7 mouse cellular contexts compared by ENCODE assay signal in genomic region chr17:32117287-32117871, GRCm38 (mm10). TPM values are rescaled to one million over a fixed set of nuclear protein-coding genes. Genes with fewer than 3 reads are reported as not detected.
A peak's percentile ranks its signal among the peaks of the same experiment; 100 is the strongest.
DNase-seq lines count a peak whose midpoint lies in the region; ATAC-seq and TF ChIP-seq lines count a peak whose summit lies in the region.

No protein-coding gene starts in this region.

- TF ChIP-seq CTCF in MEL (IDR thresholded peaks at IDR 0.05 in 2 of 3, conservative IDR thresholded peaks at IDR 0.05 in 1 of 3; ENCODE audit: control insufficient read depth in 1 of 3, insufficient read depth in 1 of 3, low read depth in 2 of 3, low read length in 3 of 3, poor library complexity in 1 of 3, severe bottlenecking in 1 of 3), result no peak

- no peak overlapping the region for H3K27ac ChIP-seq in MEL (ENCODE audit: control insufficient read depth, low read depth, low read length)
- no peak overlapping the region for H3K27ac ChIP-seq in limb, embryonic 11.5 days (replicated peaks; ENCODE audit: low read depth, low read length)
- no peak overlapping the region for H3K27ac ChIP-seq in neural tube, embryonic 14.5 days (ENCODE audit: low read depth, low read length)

- TF ChIP-seq RAD21 in MEL (IDR thresholded peaks at IDR 0.05; ENCODE audit: low read depth, low read length), result no peak

- H3K36me3 ChIP-seq in MEL (ENCODE audit: control insufficient read depth in 1 of 2, insufficient read depth in 2 of 2, low read length in 2 of 2), result peaks cover 0 to 8% of the 10 kb centered on the region in 2 experiments; a peak in 2 of 4 replicates
- H3K36me3 ChIP-seq in limb, embryonic 11.5 days (ENCODE audit: control insufficient read depth, insufficient read depth, low read length), result peaks cover 7% of the 10 kb centered on the region; the same call in 1 of the 2 replicates
- no peaks in the 10 kb centered on the region for H3K36me3 ChIP-seq in neural tube, embryonic 14.5 days (ENCODE audit: control insufficient read depth, insufficient read depth, low read length)

- no peaks in the 10 kb centered on the region for H3K9me3 ChIP-seq in MEL (replicated peaks; ENCODE audit: insufficient read depth, low read length)
- H3K9me3 ChIP-seq in limb, embryonic 11.5 days (ENCODE audit: control insufficient read depth, low read length), result no peaks in the 10 kb centered on the region
- H3K9me3 ChIP-seq in neural tube, embryonic 14.5 days (ENCODE audit: control insufficient read depth, low read length), result no peaks in the 10 kb centered on the region

- no peaks in the 10 kb centered on the region for H3K27me3 ChIP-seq in MEL (ENCODE audit: control insufficient read depth in 1 of 2, insufficient read depth in 2 of 2, low read length in 2 of 2)
- H3K27me3 ChIP-seq in limb, embryonic 11.5 days (ENCODE audit: control insufficient read depth, insufficient read depth, low read length), result no peaks in the 10 kb centered on the region
- H3K27me3 ChIP-seq in neural tube, embryonic 14.5 days (ENCODE audit: control insufficient read depth, insufficient read depth, low read length), result 0 out of 2 replicates have a peak, but pooled peaks cover 3% of the 10 kb centered on the region

- no peak overlapping the region for H3K4me3 ChIP-seq in MEL (ENCODE audit: control insufficient read depth in 1 of 2, insufficient read depth in 1 of 2, low read depth in 2 of 2, low read length in 2 of 2)
- no peak overlapping the region for H3K4me3 ChIP-seq in limb, embryonic 11.5 days (ENCODE audit: low read depth, low read length)
- no peak overlapping the region for H3K4me3 ChIP-seq in neural tube, embryonic 14.5 days (ENCODE audit: low read depth, low read length)

- peaks cover 29% of the 10 kb centered on the region for H3K79me2 ChIP-seq in MEL (ENCODE audit: control insufficient read depth, insufficient read depth, low read length, poor library complexity)

- H3K4me2 ChIP-seq in limb, embryonic 11.5 days (ENCODE audit: low read depth, severe bottlenecking), result no peak overlapping the region
- no peak overlapping the region for H3K4me2 ChIP-seq in neural tube, embryonic 14.5 days (ENCODE audit: low read depth, low read length)

- H3K9ac ChIP-seq in MEL (ENCODE audit: control insufficient read depth, low read depth, low read length, poor library complexity, severe bottlenecking), result peak overlapping the region; percentile 1; the same call in 1 of the 2 replicates
- H3K9ac ChIP-seq in limb, embryonic 11.5 days (ENCODE audit: low read length), result 0 out of 2 replicates have a peak overlapping the region, but pooled peaks have one; percentile 22
- H3K9ac ChIP-seq in neural tube, embryonic 14.5 days (replicated peaks; ENCODE audit: low read depth, low read length), result no peak overlapping the region

- peaks cover 0 to 31% of the 10 kb centered on the region in 2 experiments; a peak in 3 of 4 replicates for H3K4me1 ChIP-seq in MEL (ENCODE audit: control insufficient read depth in 1 of 2, insufficient read depth in 2 of 2, low read length in 2 of 2)
- H3K4me1 ChIP-seq in limb, embryonic 11.5 days (ENCODE audit: control insufficient read depth, insufficient read depth, low read length), result peaks cover 14% of the 10 kb centered on the region
- peaks cover 7% of the 10 kb centered on the region for H3K4me1 ChIP-seq in neural tube, embryonic 14.5 days (ENCODE audit: control insufficient read depth, insufficient read depth, low read length)

- no peak; the same call in 1 of the 2 replicates for ATAC-seq in limb, embryonic 11.5 days (ENCODE audit: insufficient number of reproducible peaks, low FRiP score, low TSS enrichment, low read depth)
- peak; percentile 25; the same call in 1 of the 2 replicates for ATAC-seq in neural tube, embryonic 14.5 days (ENCODE audit: low read depth)

- DNase-seq in MEL (ENCODE audit: low read depth, low spot score), result no peak
- DNase-seq in adrenal gland, adult 18-20 months (ENCODE audit: low spot score in 2 of 2), result peak; percentile 58 to 63
- DNase-seq in heart, adult 8-10 months (ENCODE audit: low spot score), result peak; percentile 36
- DNase-seq in limb, embryonic 11.5 days (ENCODE audit: low spot score), result no peak
- no peak for DNase-seq in Muller cell, postnatal 12 days (ENCODE audit: inconsistent ontology term)
- DNase-seq in spleen, postnatal 14 days (ENCODE audit: low spot score in 2 of 2), result no peak

- WGBS in limb, embryonic 11.5 days, result 48% methylated on average over 4 of the region's 5 CpGs
- 67% methylated on average over 4 of the region's 5 CpGs for WGBS in neural tube, embryonic 14.5 days

- no peak for TF ChIP-seq POLR2A in MEL (IDR thresholded peaks at IDR 0.05; ENCODE audit: control insufficient read depth in 1 of 2, insufficient read depth in 1 of 2, low read depth in 1 of 2, low read length in 2 of 2, poor library complexity in 1 of 2)

- no peak for TF ChIP-seq EP300 in MEL (IDR thresholded peaks at IDR 0.05; ENCODE audit: low read depth in 1 of 2, low read length in 2 of 2)

TF ChIP-seq in MEL, 35 proteins besides CTCF, POLR2A, EP300 and RAD21:
- TF ChIP-seq RCOR1 (IDR thresholded peaks at IDR 0.05; ENCODE audit: low read depth, low read length) (no peak), SMC3 (IDR thresholded peaks at IDR 0.05; ENCODE audit: low read depth, low read length) (no peak), HCFC1 (IDR thresholded peaks at IDR 0.05; ENCODE audit: low read depth, low read length) (no peak), ZNF384 (IDR thresholded peaks at IDR 0.05; ENCODE audit: low read depth, low read length) (no peak), TAL1 (IDR thresholded peaks at IDR 0.05; ENCODE audit: low read length) (no peak), KAT2A (conservative IDR thresholded peaks at IDR 0.05; ENCODE audit: low read depth, low read length) (no peak), ZKSCAN1 (IDR thresholded peaks at IDR 0.05; ENCODE audit: low read depth, low read length) (no peak), SIN3A (IDR thresholded peaks at IDR 0.05; ENCODE audit: low read length) (no peak), MYB (IDR thresholded peaks at IDR 0.05; ENCODE audit: low read depth, low read length) (no peak), MEF2A (IDR thresholded peaks at IDR 0.05; ENCODE audit: extremely low read depth, insufficient replicate concordance, low read depth, low read length, poor library complexity, severe bottlenecking) (no peak), BHLHE40 (IDR thresholded peaks at IDR 0.05; ENCODE audit: borderline replicate concordance, low read depth, low read length) (no peak), POLR2AphosphoS2 (IDR thresholded peaks at IDR 0.05; ENCODE audit: low read length) (no peak), JUND (IDR thresholded peaks at IDR 0.05; ENCODE audit: low read depth, low read length) (no peak), CHD2 (IDR thresholded peaks at IDR 0.05; ENCODE audit: low read length) (no peak), MAFK (IDR thresholded peaks at IDR 0.05; ENCODE audit: borderline replicate concordance, low read depth, low read length) (no peak), GABPA (IDR thresholded peaks at IDR 0.05; ENCODE audit: low read depth, low read length) (no peak), GATA1 (IDR thresholded peaks at IDR 0.05; ENCODE audit: low read depth, low read length) (no peak)

RNA-seq across cellular contexts. Expression of gene Notch3, which starts 49.3 kb away (rescaled TPM):
- total RNA-seq in MEL (2012; rRNA removed), result 0.07 and 0.08 TPM in 2 replicates
- under 1 TPM in 1 of 2 experiments, not detected in 1; 0.50 TPM for polyA plus RNA-seq in MEL (2012; ENCODE audit: insufficient read depth in 1 of 2, insufficient read length in 2 of 2, low read depth in 1 of 2, low replicate concordance in 2 of 2, missing spikeins in 1 of 2)
- 1 to 10 TPM; 5.2 to 8.8 TPM for total RNA-seq in adrenal gland, adult 18-20 months (2021)
- total RNA-seq in heart, adult 8-10 months (2022), result 10 to 100 TPM; 18.6 to 24.9 (median 21.6) TPM
- polyA plus RNA-seq in limb, embryonic 11.5 days (2014; fragmentation: Nextera tagmentation; extraction: Ambion mirVana), result 23.5 and 26.0 TPM in 2 replicates
- polyA plus RNA-seq in neural tube, embryonic 14.5 days (2014; fragmentation: Nextera tagmentation; extraction: Ambion mirVana), result 8.0 and 8.3 TPM in 2 replicates

Comparison
In these comparisons a context has a peak if more than half of its experiments do, and no peak if none do; other contexts are left out.
1. DNase-seq: peak in adrenal gland, adult 18-20 months (2 of 2) and heart, adult 8-10 months (single experiment); none in MEL (single experiment), limb, embryonic 11.5 days (single experiment), Muller cell, postnatal 12 days (single experiment) and spleen, postnatal 14 days (0 of 2).